Mouse (Mus musculus): Measurements from ENCODE around the gene Rflna. TPM values are rescaled to one million over a fixed set of nuclear protein-coding genes. Genes with fewer than 3 reads are reported as not detected.

The Rflna gene
- polyA plus RNA-seq, 1 experiment: not detected

DNA sequence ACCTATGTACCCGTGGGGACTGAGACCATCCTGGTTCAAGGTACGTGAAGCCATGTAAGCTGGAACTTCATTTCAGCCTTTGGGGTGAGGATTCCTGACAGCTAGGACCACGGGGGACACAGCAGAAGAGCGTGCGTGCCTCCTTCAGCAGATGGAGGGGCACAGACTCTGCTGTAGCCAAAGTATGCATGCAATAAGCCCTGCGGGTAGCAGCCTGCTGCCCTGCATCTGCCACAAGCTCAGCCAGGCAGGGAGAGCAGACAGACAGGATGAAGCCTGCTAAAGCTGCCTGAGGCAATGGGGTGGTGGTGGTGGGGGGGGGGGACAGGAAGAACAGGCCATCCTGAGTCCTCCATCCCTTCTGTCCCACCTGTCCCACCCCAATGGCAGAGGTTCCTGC is 40.4 kb downstream of the Rflna start:
- Histone ChIP-seq H3K27me3 (replicated peaks) (peaks cover 2% of the 10 kb centered on the region), H3K4me3 (replicated peaks) (no peak overlapping the region), H3K4me1 (peaks cover 12% of the 10 kb centered on the region; the same call in 1 of the 2 replicates), H3K9me3 (no peaks in the 10 kb centered on the region), H3K36me3 (replicated peaks; ENCODE audit: low read length) (peaks cover 99% of the 10 kb centered on the region)
- TF ChIP-seq FLI1 (IDR thresholded peaks at IDR 0.05; ENCODE audit: low read length) (no peak), GATA1 (IDR thresholded peaks at IDR 0.05; ENCODE audit: borderline replicate concordance, low read length) (no peak)

DNA sequence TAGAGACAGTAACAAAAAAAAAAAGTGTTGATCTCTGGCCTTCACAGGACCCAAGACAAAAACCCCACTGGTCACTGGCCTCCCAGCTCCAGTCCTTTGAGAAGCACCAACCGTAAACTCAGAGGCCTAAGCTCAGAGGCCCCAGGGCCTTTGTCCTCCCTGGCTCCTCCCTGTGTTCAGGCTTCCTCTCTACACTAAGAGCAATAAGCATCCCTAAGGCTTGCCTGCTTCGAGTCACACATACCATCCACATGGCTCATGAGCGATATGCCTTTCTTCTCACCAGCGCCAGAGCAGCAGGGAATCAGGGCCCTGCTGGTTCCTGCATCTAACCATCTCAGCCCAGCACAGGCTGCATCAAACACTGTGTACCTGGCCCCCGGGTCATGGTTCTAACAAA is 42.2 kb downstream of the Rflna start:
- peaks cover 27% of the 10 kb centered on the region for H3K4me1 ChIP-seq
- no peaks in the 10 kb centered on the region for H3K9me3 ChIP-seq
- no peaks in the 10 kb centered on the region for H3K27me3 ChIP-seq (replicated peaks)
- no peak overlapping the region for H3K4me3 ChIP-seq (replicated peaks)
- TF ChIP-seq FLI1 (IDR thresholded peaks at IDR 0.05; ENCODE audit: low read length): no peak
- H3K36me3 ChIP-seq (replicated peaks; ENCODE audit: low read length): peaks cover 99% of the 10 kb centered on the region

DNA sequence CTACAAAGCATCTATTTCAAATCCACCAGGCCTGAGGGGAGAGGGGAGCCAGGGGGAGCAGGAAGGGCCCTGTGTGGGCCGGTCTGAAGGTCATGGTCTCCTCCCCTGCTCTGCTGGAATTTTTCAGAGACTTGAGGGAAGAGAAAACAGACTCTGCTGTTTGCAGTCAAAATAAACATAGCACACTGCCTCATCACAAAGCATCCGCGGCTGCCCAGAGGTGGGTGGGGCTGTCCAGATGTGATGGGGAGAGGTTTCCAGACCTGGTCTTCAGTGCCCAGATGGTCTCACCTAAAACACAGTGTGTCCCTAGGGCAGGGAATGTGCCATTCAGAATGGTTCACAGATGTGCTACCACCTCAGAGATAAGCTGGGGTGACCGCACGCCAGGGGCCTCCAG is 43.4 kb downstream of the Rflna start:
- no peaks in the 10 kb centered on the region for H3K27me3 ChIP-seq (replicated peaks)
- no peak for TF ChIP-seq GATA1 (IDR thresholded peaks at IDR 0.05; ENCODE audit: borderline replicate concordance, low read length)
- TF ChIP-seq FLI1 (IDR thresholded peaks at IDR 0.05; ENCODE audit: low read length): no peak
- no peak overlapping the region for H3K4me3 ChIP-seq (replicated peaks)
- H3K4me1 ChIP-seq: peaks cover 35% of the 10 kb centered on the region
- peaks cover 99% of the 10 kb centered on the region for H3K36me3 ChIP-seq (replicated peaks; ENCODE audit: low read length)
- no peaks in the 10 kb centered on the region for H3K9me3 ChIP-seq

DNA sequence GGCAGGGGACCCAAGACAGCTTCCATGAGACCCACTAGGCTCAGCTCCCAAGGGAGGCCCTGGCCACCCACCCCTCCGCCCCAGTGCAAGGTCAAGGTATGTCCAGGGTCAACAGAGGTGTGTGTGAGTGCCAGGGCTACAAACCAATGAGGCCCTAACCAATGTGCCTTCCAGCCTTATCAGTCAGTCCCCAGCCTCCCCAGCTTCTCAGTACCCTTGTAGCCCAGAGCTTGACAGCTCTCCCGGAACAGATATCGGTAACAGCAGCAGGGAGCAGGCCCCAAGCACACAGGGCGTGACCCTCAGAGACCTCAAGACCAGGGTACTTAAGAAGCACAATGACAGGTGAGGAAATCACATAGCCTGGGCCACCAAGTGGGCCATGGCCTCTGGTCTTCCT is 46.5 kb downstream of the Rflna start:
- TF ChIP-seq GATA1 (IDR thresholded peaks at IDR 0.05; ENCODE audit: borderline replicate concordance, low read length) (no peak), FLI1 (IDR thresholded peaks at IDR 0.05; ENCODE audit: low read length) (no peak)
- H3K4me3 ChIP-seq (replicated peaks): no peak overlapping the region

DNA sequence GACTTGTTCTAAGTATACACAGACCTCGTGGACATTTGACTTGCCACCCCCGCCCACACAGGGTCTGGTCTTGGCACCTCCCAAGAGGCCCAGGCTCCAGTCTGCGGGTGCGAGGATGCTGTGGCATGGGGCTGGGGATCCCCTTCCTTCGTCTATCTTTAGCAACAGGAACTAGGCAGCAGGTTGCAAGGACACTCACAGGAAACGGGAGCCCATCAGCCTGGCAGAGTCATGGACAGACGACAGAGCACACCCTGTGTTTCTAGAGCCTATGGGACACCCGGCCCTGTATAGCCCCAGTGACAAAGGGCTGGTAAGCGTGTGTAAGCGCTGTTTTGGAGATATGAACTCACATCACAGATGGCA is 49.2 kb downstream of the Rflna start:
- peak overlapping the region; percentile 71 for H3K4me3 ChIP-seq (replicated peaks)
- TF ChIP-seq GATA1 (IDR thresholded peaks at IDR 0.05; ENCODE audit: borderline replicate concordance, low read length) (no peak), FLI1 (IDR thresholded peaks at IDR 0.05; ENCODE audit: low read length) (no peak)
- H3K36me3 ChIP-seq (replicated peaks; ENCODE audit: low read length): peaks cover 84% of the 10 kb centered on the region
- H3K4me1 ChIP-seq: peaks cover 85% of the 10 kb centered on the region
- no peaks in the 10 kb centered on the region for H3K9me3 ChIP-seq
- H3K27me3 ChIP-seq (replicated peaks): no peaks in the 10 kb centered on the region

More for the DNA sequence above, 46.5 kb downstream of the Rflna start:
- Histone ChIP-seq H3K9me3 (no peaks in the 10 kb centered on the region), H3K4me1 (peaks cover 58% of the 10 kb centered on the region), H3K36me3 (replicated peaks; ENCODE audit: low read length) (peaks cover 95% of the 10 kb centered on the region), H3K27me3 (replicated peaks) (no peaks in the 10 kb centered on the region)

DNA sequence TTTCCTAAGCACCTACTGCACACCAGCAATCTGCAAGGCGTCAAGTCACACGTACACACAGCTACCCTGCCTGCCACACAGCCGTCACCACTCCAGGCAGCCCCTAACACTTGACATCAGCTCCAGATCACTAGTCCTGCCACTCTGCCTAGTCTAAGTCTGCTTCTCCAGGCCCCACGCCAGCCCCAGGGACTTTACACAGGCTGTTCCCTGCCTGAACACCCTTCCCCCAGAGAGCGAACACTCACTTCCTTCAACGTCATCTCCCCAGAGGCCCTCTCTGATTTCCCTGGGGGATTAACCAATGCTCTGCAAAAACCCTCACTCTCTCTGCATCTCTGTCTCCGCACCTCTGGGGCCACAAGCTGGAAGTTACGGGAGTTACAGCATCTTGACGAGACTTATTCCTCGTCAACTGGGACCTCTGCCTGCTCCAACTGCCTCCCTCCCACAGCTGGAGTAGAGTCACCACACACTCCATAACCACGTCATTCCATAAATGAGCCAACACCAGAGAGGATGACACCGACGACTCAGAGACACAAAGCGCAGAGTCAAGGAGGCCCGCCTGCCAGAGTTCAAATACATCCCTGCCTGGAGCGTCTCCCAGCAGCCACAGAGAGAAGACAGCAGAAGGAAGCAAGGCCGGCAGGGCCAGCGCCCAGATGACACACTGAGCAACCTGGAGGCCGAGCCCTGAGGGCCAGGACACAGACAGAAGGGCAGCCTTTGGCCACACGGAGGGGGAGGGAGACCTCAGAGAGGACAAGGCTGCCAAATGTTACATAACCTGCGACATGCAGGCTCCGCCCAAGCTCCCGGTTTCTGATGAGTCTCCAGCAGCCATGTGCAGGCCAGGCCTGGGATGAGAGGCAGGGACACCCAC is 49.8 kb downstream of the Rflna start:
- H3K27me3 ChIP-seq (replicated peaks): no peaks in the 10 kb centered on the region
- H3K9me3 ChIP-seq: no peaks in the 10 kb centered on the region
- no peak for TF ChIP-seq FLI1 (IDR thresholded peaks at IDR 0.05; ENCODE audit: low read length)
- TF ChIP-seq GATA1 (IDR thresholded peaks at IDR 0.05; ENCODE audit: borderline replicate concordance, low read length): no peak
- peaks cover 78% of the 10 kb centered on the region for H3K36me3 ChIP-seq (replicated peaks; ENCODE audit: low read length)
- H3K4me3 ChIP-seq (replicated peaks): peak overlapping the region; percentile 71
- peaks cover 91% of the 10 kb centered on the region for H3K4me1 ChIP-seq

DNA sequence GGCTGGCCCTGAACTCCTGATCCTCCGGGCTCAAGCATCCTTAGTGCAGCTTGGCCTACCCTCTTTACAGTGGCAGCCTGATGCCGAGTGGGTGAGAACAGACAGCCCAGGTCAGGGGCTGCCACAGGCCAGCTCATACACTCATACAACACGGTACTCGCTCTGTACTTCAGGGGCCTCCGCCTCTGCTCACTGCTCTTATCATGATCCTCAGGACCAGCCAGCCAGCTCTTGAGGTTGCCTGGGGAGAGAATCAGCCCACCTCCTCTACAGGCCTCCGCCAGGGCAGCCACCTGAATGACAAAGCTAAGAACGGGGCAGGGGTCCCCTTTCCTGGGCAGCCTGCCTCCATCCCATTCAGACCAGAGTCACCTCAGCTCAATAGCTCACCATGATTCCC is 50.6 kb downstream of the Rflna start:
- Histone ChIP-seq H3K9me3 (no peaks in the 10 kb centered on the region), H3K4me3 (replicated peaks) (no peak overlapping the region), H3K36me3 (replicated peaks; ENCODE audit: low read length) (peaks cover 70% of the 10 kb centered on the region), H3K4me1 (peaks cover 99% of the 10 kb centered on the region), H3K27me3 (replicated peaks) (no peaks in the 10 kb centered on the region)
- no peak for TF ChIP-seq GATA1 (IDR thresholded peaks at IDR 0.05; ENCODE audit: borderline replicate concordance, low read length)
- TF ChIP-seq FLI1 (IDR thresholded peaks at IDR 0.05; ENCODE audit: low read length): no peak

DNA sequence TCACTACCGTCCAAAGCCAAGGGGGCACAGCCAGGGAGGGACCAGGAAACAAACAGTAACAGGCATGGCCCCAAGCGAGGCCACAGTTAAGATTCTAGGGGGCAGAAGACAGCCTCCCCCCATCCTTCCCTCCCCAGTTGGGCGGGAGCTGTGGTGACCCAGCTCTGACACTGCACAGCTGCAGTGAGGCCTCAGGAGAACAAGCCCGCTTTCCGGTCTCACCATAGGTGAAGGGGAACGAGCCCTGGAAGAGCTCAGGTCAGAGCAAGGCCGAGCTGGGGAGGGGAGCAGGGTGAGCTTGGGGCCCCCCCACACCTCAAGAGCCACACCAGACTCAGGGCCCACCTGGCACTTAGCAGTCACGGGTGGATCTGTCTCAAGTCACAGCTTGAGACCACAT is 52.9 kb downstream of the Rflna start:
- Histone ChIP-seq H3K27me3 (replicated peaks) (peaks cover 12% of the 10 kb centered on the region), H3K9me3 (no peaks in the 10 kb centered on the region), H3K36me3 (replicated peaks; ENCODE audit: low read length) (peaks cover 54% of the 10 kb centered on the region), H3K4me3 (replicated peaks) (peak overlapping the region; percentile 92), H3K4me1 (peaks cover 100% of the 10 kb centered on the region)
- no peak for TF ChIP-seq FLI1 (IDR thresholded peaks at IDR 0.05; ENCODE audit: low read length)
- no peak for TF ChIP-seq GATA1 (IDR thresholded peaks at IDR 0.05; ENCODE audit: borderline replicate concordance, low read length)

DNA sequence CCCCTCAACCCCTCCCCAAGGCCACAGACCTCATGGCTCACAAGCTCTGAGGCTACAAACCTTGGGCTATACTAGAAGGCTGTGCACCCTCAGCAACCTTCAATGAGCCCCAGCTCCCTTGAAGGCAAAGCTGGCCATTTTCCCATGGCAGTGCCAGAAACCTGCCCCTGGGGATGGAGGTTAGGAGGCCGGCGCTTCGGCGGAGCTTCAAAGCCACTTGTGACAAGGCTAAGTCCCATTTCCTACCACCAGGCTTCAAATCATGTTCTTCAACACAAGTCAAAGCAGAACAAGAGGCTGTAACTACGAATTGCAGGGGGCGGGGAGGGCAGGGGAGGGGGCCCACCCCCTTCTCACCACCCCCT is 53.3 kb downstream of the Rflna start:
- peak overlapping the region; percentile 92 for H3K4me3 ChIP-seq (replicated peaks)
- TF ChIP-seq FLI1 (IDR thresholded peaks at IDR 0.05; ENCODE audit: low read length): no peak
- peaks cover 15% of the 10 kb centered on the region for H3K27me3 ChIP-seq (replicated peaks)
- no peaks in the 10 kb centered on the region for H3K9me3 ChIP-seq
- H3K36me3 ChIP-seq (replicated peaks; ENCODE audit: low read length): peaks cover 53% of the 10 kb centered on the region
- peaks cover 100% of the 10 kb centered on the region for H3K4me1 ChIP-seq

DNA sequence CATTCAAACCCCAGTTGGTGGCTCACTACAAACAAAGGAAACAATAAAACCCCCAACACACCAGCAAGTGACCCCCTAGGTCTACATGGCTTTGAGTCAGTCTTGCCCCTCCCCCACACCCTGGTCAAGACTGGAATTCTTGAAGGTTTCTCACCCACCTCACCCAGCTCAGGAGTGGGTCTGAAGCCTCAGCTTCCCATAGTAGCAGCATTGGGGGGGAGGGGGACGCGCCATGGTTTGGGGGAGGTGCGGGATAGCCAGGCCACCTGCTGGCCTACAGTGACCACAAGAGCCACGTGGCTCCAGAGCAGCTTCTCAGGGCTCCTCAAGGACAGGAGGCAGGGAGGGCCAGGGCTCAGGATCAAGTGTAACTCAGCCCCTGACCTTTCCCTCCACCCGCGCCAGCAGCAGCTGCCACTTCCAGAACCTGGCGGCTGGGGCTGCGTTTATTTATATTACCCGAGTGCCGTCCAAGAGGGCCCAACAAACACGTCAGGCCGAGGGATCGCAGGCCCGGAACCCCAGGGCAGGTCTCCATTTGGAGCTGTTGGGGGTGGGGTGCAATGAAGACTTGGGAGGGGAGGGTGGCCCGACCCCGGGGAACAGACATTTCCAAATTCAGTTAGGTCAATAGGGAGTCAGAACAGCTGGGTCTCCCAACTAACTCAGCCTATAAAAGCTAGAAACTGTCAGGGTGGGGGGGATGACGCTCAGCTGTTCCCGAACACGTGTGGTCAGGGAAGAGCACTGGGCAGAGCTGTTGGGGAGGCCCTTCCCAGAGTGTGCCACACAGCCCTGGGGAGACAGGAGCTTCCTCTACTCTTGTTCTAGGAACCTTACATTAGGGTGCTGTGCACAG is 53.9 kb downstream of the Rflna start:
- H3K36me3 ChIP-seq (replicated peaks; ENCODE audit: low read length): peaks cover 53% of the 10 kb centered on the region
- TF ChIP-seq FLI1 (IDR thresholded peaks at IDR 0.05; ENCODE audit: low read length): no peak
- no peak for TF ChIP-seq GATA1 (IDR thresholded peaks at IDR 0.05; ENCODE audit: borderline replicate concordance, low read length)
- peak overlapping the region; percentile 92 for H3K4me3 ChIP-seq (replicated peaks)
- peaks cover 100% of the 10 kb centered on the region for H3K4me1 ChIP-seq
- no peaks in the 10 kb centered on the region for H3K9me3 ChIP-seq
- H3K27me3 ChIP-seq (replicated peaks): peaks cover 21% of the 10 kb centered on the region

Measured in megakaryocyte, embryonic 14.5 days (primary cell).